In the genomic region with DNA sequence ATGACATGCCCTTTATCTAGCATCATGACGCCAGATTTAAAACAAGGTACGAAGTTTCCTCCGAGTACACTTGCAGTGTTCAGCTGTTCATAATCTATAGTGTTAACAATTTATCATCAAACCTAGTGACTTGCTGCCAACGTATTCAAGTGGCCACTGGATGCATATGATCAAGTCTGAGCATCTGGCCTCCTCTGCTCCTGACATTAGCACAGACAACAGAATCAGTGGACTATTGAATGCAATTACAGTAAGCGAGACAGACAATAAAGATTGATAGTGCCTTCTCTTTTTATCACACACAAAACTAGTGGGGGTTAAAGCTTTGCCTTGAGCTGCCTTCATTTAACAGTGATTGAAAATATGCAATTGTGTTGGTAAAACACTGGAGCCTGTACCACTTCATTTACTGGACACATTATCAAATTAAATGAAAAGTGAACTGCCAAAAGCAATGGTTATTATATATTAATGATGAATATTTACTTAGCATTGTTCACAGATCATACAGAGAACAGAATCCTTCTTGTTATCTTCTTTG, we compare ENCODE assay signal across 20 mouse cellular contexts.
DNase-seq lines count a peak whose midpoint lies in the region; ATAC-seq lines count a peak whose summit lies in the region.
"Had no signal": no experiment of that assay in that cellular context is flagged by ENCODE, and none has a peak within 500 bp of the region (broad histone marks: within the 10 kb centered on the region; RNA-seq: fewer than 3 reads in every experiment).

No protein-coding gene starts in this region.

- WGBS in hindbrain, embryonic 12.5 days = 60% methylated on average over 5 of the region's 5 CpGs
- WGBS in hindbrain, embryonic 11.5 days = 66% methylated on average over 5 of the region's 5 CpGs
- WGBS in midbrain, embryonic 11.5 days = 85% methylated on average over 5 of the region's 5 CpGs
- WGBS in midbrain, embryonic 10.5 days = 83% methylated on average over 5 of the region's 5 CpGs
- 31% methylated on average over 5 of the region's 5 CpGs for WGBS in neural tube, embryonic 14.5 days

- H3K4me3 ChIP-seq in hindbrain, embryonic 12.5 days = no peak overlapping the region
- no peak overlapping the region for H3K4me3 ChIP-seq in hindbrain, embryonic 11.5 days (ENCODE audit: low read depth, low read length)
- H3K4me3 ChIP-seq in midbrain, embryonic 11.5 days (ENCODE audit: low read depth, low read length) = no peak overlapping the region
- H3K4me3 ChIP-seq in midbrain, embryonic 10.5 days = no peak overlapping the region
- no peak overlapping the region for H3K4me3 ChIP-seq in neural tube, embryonic 14.5 days (ENCODE audit: low read depth, low read length)
- H3K4me3 ChIP-seq: forebrain, embryonic 10.5 days; forebrain, embryonic 13.5 days; gastrocnemius, adult 2 months; intestine, embryonic 15.5 days had no signal

- ATAC-seq in hindbrain, embryonic 12.5 days (ENCODE audit: low FRiP score) = peak; percentile 64; the same call in 1 of the 2 replicates
- no peak for ATAC-seq in hindbrain, embryonic 11.5 days (ENCODE audit: low FRiP score)
- ATAC-seq in midbrain, embryonic 11.5 days (ENCODE audit: low FRiP score) = no peak
- ATAC-seq in neural tube, embryonic 14.5 days (ENCODE audit: low read depth) = peak; percentile 44; the same call in 1 of the 2 replicates
- no peak for ATAC-seq in megakaryocyte-erythroid progenitor cell, adult 5-6 weeks (replicated peaks; ENCODE audit: low FRiP score, low TSS enrichment, poor library complexity, severe bottlenecking)
- ATAC-seq: activated CD4-positive, CD25-positive, alpha-beta regulatory T cell, adult 4 months; forebrain, embryonic 13.5 days; forebrain, embryonic 16.5 days; intestine, embryonic 15.5 days had no signal

- no peak for DNase-seq in hindbrain, embryonic 11.5 days (ENCODE audit: low spot score)
- DNase-seq in midbrain, embryonic 11.5 days (ENCODE audit: low spot score, missing footprints) = peak; percentile 74
- DNase-seq in midbrain, embryonic 10.5 days (ENCODE audit: low spot score) = no peak
- DNase-seq: adrenal gland, adult 8-10 months; adrenal gland, postnatal 25 days; cerebellum, adult 11-12 months; cerebellum, adult 9-10 months; cerebellum, postnatal 14 days; gastrocnemius, adult 2 months; gastrocnemius, postnatal 14 days; heart, adult 11 months had no signal

- no peaks in the 10 kb centered on the region for H3K36me3 ChIP-seq in hindbrain, embryonic 12.5 days
- H3K36me3 ChIP-seq in hindbrain, embryonic 11.5 days (ENCODE audit: control insufficient read depth, insufficient read depth, low read length) = no peaks in the 10 kb centered on the region
- H3K36me3 ChIP-seq in midbrain, embryonic 11.5 days (ENCODE audit: control insufficient read depth, insufficient read depth, low read length) = no peaks in the 10 kb centered on the region
- no peaks in the 10 kb centered on the region for H3K36me3 ChIP-seq in midbrain, embryonic 10.5 days
- H3K36me3 ChIP-seq in neural tube, embryonic 14.5 days (ENCODE audit: control insufficient read depth, insufficient read depth, low read length) = no peaks in the 10 kb centered on the region
- H3K36me3 ChIP-seq: forebrain, embryonic 10.5 days; intestine, embryonic 15.5 days had no signal

- H3K9me3 ChIP-seq in hindbrain, embryonic 12.5 days (replicated peaks) = no peaks in the 10 kb centered on the region
- H3K9me3 ChIP-seq in hindbrain, embryonic 11.5 days (ENCODE audit: control insufficient read depth, low read length) = no peaks in the 10 kb centered on the region
- H3K9me3 ChIP-seq in midbrain, embryonic 11.5 days (ENCODE audit: control insufficient read depth, low read length) = no peaks in the 10 kb centered on the region
- no peaks in the 10 kb centered on the region for H3K9me3 ChIP-seq in midbrain, embryonic 10.5 days (replicated peaks)
- no peaks in the 10 kb centered on the region for H3K9me3 ChIP-seq in neural tube, embryonic 14.5 days (ENCODE audit: control insufficient read depth, low read length)
- H3K9me3 ChIP-seq: forebrain, embryonic 10.5 days; forebrain, embryonic 13.5 days; intestine, embryonic 15.5 days had no signal

- H3K27me3 ChIP-seq in hindbrain, embryonic 12.5 days = no peaks in the 10 kb centered on the region
- no peaks in the 10 kb centered on the region for H3K27me3 ChIP-seq in hindbrain, embryonic 11.5 days (ENCODE audit: control insufficient read depth, insufficient read depth, low read length)
- no peaks in the 10 kb centered on the region for H3K27me3 ChIP-seq in midbrain, embryonic 11.5 days (ENCODE audit: control insufficient read depth, insufficient read depth, low read length)
- H3K27me3 ChIP-seq in midbrain, embryonic 10.5 days (ENCODE audit: low read depth, poor library complexity, severe bottlenecking) = no peaks in the 10 kb centered on the region
- no peaks in the 10 kb centered on the region for H3K27me3 ChIP-seq in neural tube, embryonic 14.5 days (ENCODE audit: control insufficient read depth, insufficient read depth, low read length)
- H3K27me3 ChIP-seq: forebrain, embryonic 13.5 days; intestine, embryonic 15.5 days had no signal

- H3K9ac ChIP-seq in hindbrain, embryonic 12.5 days = no peak overlapping the region
- no peak overlapping the region for H3K9ac ChIP-seq in hindbrain, embryonic 11.5 days (ENCODE audit: low read depth, low read length)
- H3K9ac ChIP-seq in midbrain, embryonic 11.5 days (ENCODE audit: low read length) = no peak overlapping the region
- H3K9ac ChIP-seq in neural tube, embryonic 14.5 days (replicated peaks; ENCODE audit: low read depth, low read length) = no peak overlapping the region
- H3K9ac ChIP-seq: forebrain, embryonic 13.5 days; intestine, embryonic 15.5 days had no signal

- no peak overlapping the region for H3K4me2 ChIP-seq in hindbrain, embryonic 12.5 days (replicated peaks)
- H3K4me2 ChIP-seq in hindbrain, embryonic 11.5 days (replicated peaks; ENCODE audit: low read depth, low read length) = no peak overlapping the region
- H3K4me2 ChIP-seq in midbrain, embryonic 11.5 days = no peak overlapping the region
- no peak overlapping the region for H3K4me2 ChIP-seq in neural tube, embryonic 14.5 days (ENCODE audit: low read depth, low read length)
- H3K4me2 ChIP-seq: forebrain, embryonic 13.5 days; heart, embryonic 11.5 days; intestine, embryonic 15.5 days had no signal

- H3K27ac ChIP-seq in hindbrain, embryonic 12.5 days = no peak overlapping the region
- no peak overlapping the region for H3K27ac ChIP-seq in hindbrain, embryonic 11.5 days (ENCODE audit: low read depth, low read length)
- H3K27ac ChIP-seq in midbrain, embryonic 11.5 days (ENCODE audit: low read depth, low read length) = no peak overlapping the region
- no peak overlapping the region for H3K27ac ChIP-seq in midbrain, embryonic 10.5 days (replicated peaks)
- H3K27ac ChIP-seq in neural tube, embryonic 14.5 days (ENCODE audit: low read depth, low read length) = peak overlapping the region; percentile 39; the same call in 1 of the 2 replicates
- H3K27ac ChIP-seq: forebrain, embryonic 10.5 days; forebrain, embryonic 13.5 days; gastrocnemius, adult 2 months; intestine, embryonic 15.5 days had no signal

- no peaks in the 10 kb centered on the region for H3K4me1 ChIP-seq in hindbrain, embryonic 12.5 days
- no peaks in the 10 kb centered on the region for H3K4me1 ChIP-seq in hindbrain, embryonic 11.5 days (replicated peaks; ENCODE audit: control insufficient read depth, insufficient read depth, low read length)
- no peaks in the 10 kb centered on the region for H3K4me1 ChIP-seq in midbrain, embryonic 11.5 days (ENCODE audit: control insufficient read depth, insufficient read depth, low read length)
- no peaks in the 10 kb centered on the region for H3K4me1 ChIP-seq in midbrain, embryonic 10.5 days
- no peaks in the 10 kb centered on the region for H3K4me1 ChIP-seq in neural tube, embryonic 14.5 days (ENCODE audit: control insufficient read depth, insufficient read depth, low read length)
- H3K4me1 ChIP-seq: forebrain, embryonic 10.5 days; forebrain, embryonic 13.5 days; intestine, embryonic 15.5 days had no signal

Comparison
In these comparisons a context has a peak if more than half of its experiments do, and no peak if none do; other contexts are left out.
1. ATAC-seq: peak in hindbrain, embryonic 12.5 days (single experiment) and neural tube, embryonic 14.5 days (single experiment); none in hindbrain, embryonic 11.5 days (single experiment), midbrain, embryonic 11.5 days (single experiment) and megakaryocyte-erythroid progenitor cell, adult 5-6 weeks (single experiment).